Mouse (Mus musculus) bone marrow, adult 2 months (tissue): ENCODE measurements around the gene Tns3.

ENCODE experiments used
- CTCF ChIP-seq: fragments of 200-500 bp; IDR thresholded peaks from 2 replicates; pipeline ENCODE4 v1.5.1; 2011; ENCODE audit warnings: low read length, control low read depth; ENCODE audit not compliant: control insufficient read depth, insufficient read depth
- POLR2A ChIP-seq: fragments of 200-500 bp; IDR thresholded peaks from 2 replicates; pipeline ENCODE4 v1.6.1; 2011; ENCODE audit warnings: low read depth, mild to moderate bottlenecking, control low read depth, low read length, borderline replicate concordance; ENCODE audit not compliant: control insufficient read depth

- no peak for TF ChIP-seq CTCF
- TF ChIP-seq POLR2A, result no peak
Observed at GRCm38 (mm10) chr11:8496686-8497085, 167.6 kb downstream of the Tns3 start.
